Mouse (Mus musculus): Measurements from ENCODE around the gene Erfe. TPM values are rescaled to one million over a fixed set of nuclear protein-coding genes. Genes with fewer than 3 reads are reported as not detected.

Erfe gene
- total and polyA plus RNA-seq, 2 experiments from 2014 or later = 0.11 to 0.31 TPM

DNA sequence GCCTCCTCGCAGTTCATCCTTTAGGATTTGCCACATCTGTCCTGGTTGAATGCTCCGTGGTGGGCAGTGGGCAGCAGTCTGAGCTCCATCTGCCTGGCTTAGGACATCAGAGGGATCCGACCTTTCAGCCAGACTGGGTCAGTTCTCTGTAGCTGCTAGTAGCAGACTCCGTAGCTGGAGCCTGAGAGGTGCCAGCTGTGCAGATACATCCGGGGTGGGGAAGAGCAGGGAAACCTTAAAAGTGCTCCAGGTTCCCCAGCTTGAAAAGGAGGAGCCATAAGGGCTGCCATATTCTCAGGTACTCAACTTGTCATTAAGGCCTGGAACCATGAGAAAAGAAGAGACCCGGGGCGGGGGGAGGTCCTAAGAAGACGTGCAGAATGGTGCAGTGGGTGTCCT is 415 bp upstream of the Erfe start:
- TF ChIP-seq CTCF (IDR thresholded peaks at IDR 0.05) = no peak
- ATAC-seq (ENCODE audit: low FRiP score) = no peak; the same call in 1 of the 2 replicates
- Histone ChIP-seq H3K4me3 (ENCODE audit: low read depth, low read length) (peak overlapping the region; percentile 32; the same call in 1 of the 2 replicates), H3K27ac (ENCODE audit: low read depth, low read length) (no peak overlapping the region), H3K27me3 (ENCODE audit: insufficient read depth, low read length) (0 out of 2 replicates have a peak, but pooled peaks cover 3% of the 10 kb centered on the region), H3K9me3 (ENCODE audit: low read length) (no peaks in the 10 kb centered on the region), H3K9ac (replicated peaks; ENCODE audit: low read length, poor library complexity, severe bottlenecking) (no peak overlapping the region), H3K36me3 (ENCODE audit: insufficient read depth, low read length) (peaks cover 6% of the 10 kb centered on the region; the same call in 1 of the 2 replicates), H3K4me1 (ENCODE audit: insufficient read depth, low read length) (peaks cover 3% of the 10 kb centered on the region; the same call in 1 of the 2 replicates), H3K4me2 (ENCODE audit: low read depth, low read length, poor library complexity, severe bottlenecking) (peak overlapping the region; percentile 61)
- DNase-seq (ENCODE audit: low spot score) = no peak
- WGBS = 29% methylated on average over 8 of the region's 8 CpGs

DNA sequence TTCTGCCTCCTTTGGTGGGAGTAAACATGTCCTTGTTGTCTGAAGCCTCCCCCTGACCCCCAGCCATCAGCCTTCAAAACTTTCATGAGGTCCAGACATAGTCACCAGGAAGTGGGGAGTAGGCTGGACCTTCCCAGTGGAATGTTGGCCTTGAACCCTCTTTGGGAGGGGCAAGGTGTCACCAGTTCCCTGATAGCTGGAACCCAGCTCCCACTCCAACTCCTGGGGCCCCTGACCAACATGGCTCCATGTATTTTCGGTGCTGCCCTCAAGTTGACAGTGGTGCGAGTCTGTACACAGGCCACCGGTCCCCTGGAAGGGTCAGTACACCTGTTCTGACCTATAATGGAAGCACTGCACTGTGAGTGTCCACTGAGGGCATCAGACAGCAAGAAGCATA is 1.1 kb downstream of the Erfe start:
- no peak for TF ChIP-seq CTCF (IDR thresholded peaks at IDR 0.05)
- WGBS = 93% methylated on average over 3 of the region's 3 CpGs
- 0 out of 2 replicates have a peak, but pooled peaks cover 3% of the 10 kb centered on the region for H3K27me3 ChIP-seq (ENCODE audit: insufficient read depth, low read length)
- ATAC-seq (ENCODE audit: low FRiP score) (no peak), DNase-seq (ENCODE audit: low spot score) (no peak)
- H3K36me3 ChIP-seq (ENCODE audit: insufficient read depth, low read length) = peaks cover 18% of the 10 kb centered on the region
- peaks cover 3% of the 10 kb centered on the region; the same call in 1 of the 2 replicates for H3K4me1 ChIP-seq (ENCODE audit: insufficient read depth, low read length)
- H3K4me2 ChIP-seq (ENCODE audit: low read depth, low read length, poor library complexity, severe bottlenecking) = no peak overlapping the region
- no peak overlapping the region for H3K27ac ChIP-seq (ENCODE audit: low read depth, low read length)
- H3K9ac ChIP-seq (replicated peaks; ENCODE audit: low read length, poor library complexity, severe bottlenecking) = no peak overlapping the region
- H3K4me3 ChIP-seq (ENCODE audit: low read depth, low read length) = no peak overlapping the region
- no peaks in the 10 kb centered on the region for H3K9me3 ChIP-seq (ENCODE audit: low read length)

DNA sequence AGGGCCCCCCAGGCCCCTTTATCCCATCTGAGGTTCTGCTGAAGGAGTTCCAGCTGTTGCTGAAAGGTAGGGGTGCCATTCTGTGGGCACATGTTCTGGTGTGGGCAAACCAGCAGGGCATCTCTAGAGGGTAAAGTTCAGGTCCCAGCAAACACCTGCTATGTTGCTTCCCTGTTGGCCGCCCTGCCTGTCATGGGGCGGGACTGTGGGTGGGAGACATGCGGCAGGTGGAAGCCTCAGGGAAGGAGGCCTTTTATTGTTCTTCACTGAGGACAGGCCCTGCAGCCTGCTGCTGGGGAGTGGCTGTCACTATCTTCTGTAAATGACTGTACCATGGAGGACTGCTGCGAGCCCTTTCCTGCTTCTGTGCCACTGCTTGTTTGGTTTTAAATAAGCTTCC is 3.2 kb downstream of the Erfe start:
- Histone ChIP-seq H3K9me3 (ENCODE audit: low read length) (no peaks in the 10 kb centered on the region), H3K9ac (replicated peaks; ENCODE audit: low read length, poor library complexity, severe bottlenecking) (no peak overlapping the region), H3K4me3 (ENCODE audit: low read depth, low read length) (no peak overlapping the region), H3K36me3 (ENCODE audit: insufficient read depth, low read length) (peaks cover 39% of the 10 kb centered on the region), H3K27me3 (ENCODE audit: insufficient read depth, low read length) (0 out of 2 replicates have a peak, but pooled peaks cover 3% of the 10 kb centered on the region), H3K27ac (ENCODE audit: low read depth, low read length) (no peak overlapping the region), H3K4me1 (ENCODE audit: insufficient read depth, low read length) (peaks cover 3% of the 10 kb centered on the region; the same call in 1 of the 2 replicates), H3K4me2 (ENCODE audit: low read depth, low read length, poor library complexity, severe bottlenecking) (no peak overlapping the region)
- DNase-seq (ENCODE audit: low spot score) (no peak), ATAC-seq (ENCODE audit: low FRiP score) (no peak)
- no peak for TF ChIP-seq CTCF (IDR thresholded peaks at IDR 0.05)
- 75% methylated on average over 4 of the region's 4 CpGs for WGBS

DNA sequence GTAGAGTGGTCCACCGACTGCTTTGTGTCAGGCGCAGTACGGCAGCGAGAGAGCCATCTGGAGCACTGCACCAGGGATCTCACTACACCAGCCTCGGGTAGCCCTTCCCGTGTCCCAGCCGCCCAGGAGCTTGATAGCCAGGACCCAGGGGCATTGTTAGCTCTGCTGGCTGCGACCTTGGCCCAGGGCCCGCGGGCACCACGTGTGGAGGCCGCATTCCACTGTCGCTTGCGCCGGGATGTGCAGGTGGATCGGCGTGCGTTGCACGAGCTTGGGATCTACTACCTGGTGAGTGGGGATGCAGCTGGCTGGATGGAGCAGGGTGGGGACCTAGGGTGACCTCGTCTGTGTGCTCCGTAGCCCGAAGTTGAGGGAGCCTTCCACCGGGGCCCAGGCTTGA is 3.8 kb downstream of the Erfe start:
- DNase-seq (ENCODE audit: low spot score) (no peak), ATAC-seq (ENCODE audit: low FRiP score) (no peak)
- peaks cover 3% of the 10 kb centered on the region; the same call in 1 of the 2 replicates for H3K4me1 ChIP-seq (ENCODE audit: insufficient read depth, low read length)
- H3K4me3 ChIP-seq (ENCODE audit: low read depth, low read length) = no peak overlapping the region
- no peak overlapping the region for H3K9ac ChIP-seq (replicated peaks; ENCODE audit: low read length, poor library complexity, severe bottlenecking)
- TF ChIP-seq CTCF (IDR thresholded peaks at IDR 0.05) = no peak
- WGBS = 89% methylated on average over 23 of the region's 23 CpGs
- H3K27me3 ChIP-seq (ENCODE audit: insufficient read depth, low read length) = 0 out of 2 replicates have a peak, but pooled peaks cover 3% of the 10 kb centered on the region
- H3K27ac ChIP-seq (ENCODE audit: low read depth, low read length) = no peak overlapping the region
- peaks cover 44% of the 10 kb centered on the region for H3K36me3 ChIP-seq (ENCODE audit: insufficient read depth, low read length)
- H3K4me2 ChIP-seq (ENCODE audit: low read depth, low read length, poor library complexity, severe bottlenecking) = no peak overlapping the region
- H3K9me3 ChIP-seq (ENCODE audit: low read length) = no peaks in the 10 kb centered on the region

DNA sequence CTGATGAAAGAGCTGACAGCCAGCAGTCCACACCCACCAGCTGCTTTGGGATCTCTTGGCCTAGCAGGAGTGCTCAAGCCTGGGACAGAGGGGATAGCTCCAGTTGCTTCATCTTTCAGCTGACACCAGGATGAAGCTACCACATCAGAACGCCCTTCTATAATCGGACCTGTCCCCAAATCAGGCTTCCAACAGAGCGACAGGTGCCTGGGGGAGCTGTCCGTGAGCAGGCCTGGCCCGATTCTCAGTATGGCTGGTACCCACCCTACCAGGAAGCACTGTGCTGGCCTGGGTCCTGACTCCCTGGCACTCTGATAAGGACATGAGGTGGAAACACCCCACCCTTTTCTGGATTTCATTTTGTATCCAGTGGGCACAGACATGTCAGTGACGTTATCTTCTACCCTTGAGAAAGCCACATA is 7.2 kb downstream of the Erfe start:
- Histone ChIP-seq H3K9me3 (ENCODE audit: low read length) (no peaks in the 10 kb centered on the region), H3K4me2 (ENCODE audit: low read depth, low read length, poor library complexity, severe bottlenecking) (no peak overlapping the region), H3K27me3 (ENCODE audit: insufficient read depth, low read length) (no peaks in the 10 kb centered on the region), H3K4me1 (ENCODE audit: insufficient read depth, low read length) (no peaks in the 10 kb centered on the region), H3K27ac (ENCODE audit: low read depth, low read length) (no peak overlapping the region), H3K9ac (replicated peaks; ENCODE audit: low read length, poor library complexity, severe bottlenecking) (no peak overlapping the region), H3K36me3 (ENCODE audit: insufficient read depth, low read length) (peaks cover 75% of the 10 kb centered on the region), H3K4me3 (ENCODE audit: low read depth, low read length) (no peak overlapping the region)
- DNase-seq (ENCODE audit: low spot score) (no peak), ATAC-seq (ENCODE audit: low FRiP score) (no peak)
- WGBS = 92% methylated on average over 6 of the region's 6 CpGs
- TF ChIP-seq CTCF (IDR thresholded peaks at IDR 0.05) = no peak

DNA sequence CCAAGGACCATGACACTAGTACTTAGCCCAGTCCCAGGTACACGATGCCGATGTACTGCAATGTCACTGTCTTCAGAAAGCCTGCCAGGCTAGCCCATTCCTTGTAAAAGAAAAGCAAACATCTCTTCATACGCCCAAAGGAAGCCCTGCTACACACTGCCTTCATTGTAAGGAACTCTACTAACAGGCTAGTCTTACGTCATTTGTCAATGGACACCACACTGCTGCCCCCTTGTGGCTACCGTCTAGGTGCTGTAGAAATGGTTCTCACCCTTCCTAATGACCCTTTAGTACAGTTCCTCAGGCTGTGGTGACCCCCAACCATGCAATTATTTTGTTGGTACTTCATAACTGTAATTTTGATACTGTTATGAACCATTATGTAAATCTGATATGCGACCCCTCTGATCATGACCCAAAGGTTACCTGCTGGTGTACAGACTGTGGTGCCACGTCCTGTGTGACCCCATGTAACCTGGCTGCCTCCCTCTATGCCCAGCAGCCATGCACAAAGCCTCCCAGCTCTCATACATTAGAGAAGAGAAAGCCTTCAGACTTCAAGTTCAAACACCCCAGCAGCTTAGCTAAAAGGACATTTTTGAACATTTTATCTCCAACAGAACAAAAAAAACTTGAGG is 14.3 kb downstream of the Erfe start:
- 56% methylated on average over 7 of the region's 7 CpGs for WGBS
- ATAC-seq (ENCODE audit: low FRiP score) = peak; percentile 78
- H3K27ac ChIP-seq (ENCODE audit: low read depth, low read length) = no peak overlapping the region

More for the DNA sequence above, 14.3 kb downstream of the Erfe start:
- Histone ChIP-seq H3K9ac (replicated peaks; ENCODE audit: low read length, poor library complexity, severe bottlenecking) (no peak overlapping the region), H3K27me3 (ENCODE audit: insufficient read depth, low read length) (no peaks in the 10 kb centered on the region), H3K4me2 (ENCODE audit: low read depth, low read length, poor library complexity, severe bottlenecking) (no peak overlapping the region), H3K4me1 (ENCODE audit: insufficient read depth, low read length) (no peaks in the 10 kb centered on the region), H3K4me3 (ENCODE audit: low read depth, low read length) (no peak overlapping the region), H3K9me3 (ENCODE audit: low read length) (no peaks in the 10 kb centered on the region), H3K36me3 (ENCODE audit: insufficient read depth, low read length) (peaks cover 74% of the 10 kb centered on the region)
- peak; percentile 95 for TF ChIP-seq CTCF (IDR thresholded peaks at IDR 0.05)
- peak; percentile 90 for DNase-seq (ENCODE audit: low spot score)

All from midbrain, postnatal 0 days (tissue).